Mouse (Mus musculus) spleen, postnatal 36 days (tissue): ENCODE measurements around the gene Olfr350.

Source experiments
- DNase-seq, 2 experiments: peaks; one replicate each; pipeline ENCODE4 v3.0.0; 2022; ENCODE audit warnings: low spot score in 2 of 2, mixed read lengths in 1 of 2

Olfr350 gene

GRCm38 (mm10) chr2:36846010-36846409 lies at the start of gene Olfr350:
Gene Olfr350, plus strand, starts transcription at chr2:36846310.
- no peak for DNase-seq

DNA sequence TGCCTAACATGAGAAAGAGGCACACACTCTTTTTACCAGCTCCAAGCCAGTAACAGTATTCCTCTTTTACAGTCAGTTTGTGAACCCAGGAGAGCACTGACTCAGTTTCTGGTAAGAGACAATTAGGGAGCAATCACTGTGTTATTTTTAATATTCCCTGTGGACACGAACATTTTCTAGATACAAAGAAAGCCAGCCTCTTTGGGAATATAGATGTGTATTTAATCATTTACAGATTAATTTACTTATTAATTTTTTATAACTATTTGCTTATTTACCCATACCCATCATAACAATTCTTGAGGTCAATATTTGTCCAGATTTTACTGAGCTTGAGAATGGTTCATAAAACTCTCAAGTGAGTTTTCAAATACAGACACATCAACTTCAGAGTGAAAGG lies 29.2 kb upstream of the Olfr350 start, which contains the start of gene Olfr3:
Gene Olfr3, minus strand, starts transcription at position 101 of the 400 bp plus-strand sequence.
- no peak for DNase-seq

DNA sequence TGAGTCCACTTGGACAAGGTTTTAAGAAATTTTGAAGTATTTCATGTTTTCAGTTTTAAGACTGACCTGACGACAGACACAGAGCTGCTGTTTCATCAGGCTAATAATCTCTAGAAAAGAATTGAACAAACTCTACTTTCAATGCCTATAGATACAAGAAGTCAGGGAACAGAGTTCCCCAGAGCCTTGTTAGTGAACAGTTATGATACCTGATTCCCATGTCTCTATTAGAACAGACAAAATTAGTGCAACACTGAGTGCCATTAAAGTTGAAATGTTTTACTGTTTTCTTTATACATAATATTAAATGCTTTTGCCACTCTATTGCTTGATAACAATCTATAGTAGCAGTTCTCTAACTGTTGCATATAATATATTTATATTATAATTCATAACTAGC lies 16.4 kb downstream of the Olfr350 start, which contains the start of gene Olfr351:
Gene Olfr351, minus strand, starts transcription at position 101 of the 400 bp plus-strand sequence.
- no peak for DNase-seq

DNA sequence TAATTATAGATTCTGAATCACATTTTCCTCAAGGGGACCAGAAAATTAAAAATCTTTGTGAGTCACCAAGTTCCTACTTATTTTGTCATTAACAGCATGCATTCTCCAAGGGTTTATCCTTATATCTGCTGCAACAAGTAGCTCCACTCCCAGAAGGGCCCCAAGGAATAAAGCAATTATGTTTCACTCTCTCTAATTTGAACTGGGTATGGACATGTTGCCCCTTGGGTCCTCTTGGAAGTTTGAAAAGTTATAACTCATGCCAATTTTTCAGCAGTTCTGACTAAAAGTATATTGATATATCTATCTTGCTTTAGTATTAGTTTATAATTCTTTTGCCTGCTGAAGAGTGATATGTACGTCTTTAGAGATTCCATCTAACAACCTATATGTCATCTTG lies 22.1 kb downstream of the Olfr350 start, which contains the start of gene Olfr352:
Gene Olfr352, plus strand, starts transcription at position 301 of the 400 bp plus-strand sequence.
- DNase-seq, result no peak

DNA sequence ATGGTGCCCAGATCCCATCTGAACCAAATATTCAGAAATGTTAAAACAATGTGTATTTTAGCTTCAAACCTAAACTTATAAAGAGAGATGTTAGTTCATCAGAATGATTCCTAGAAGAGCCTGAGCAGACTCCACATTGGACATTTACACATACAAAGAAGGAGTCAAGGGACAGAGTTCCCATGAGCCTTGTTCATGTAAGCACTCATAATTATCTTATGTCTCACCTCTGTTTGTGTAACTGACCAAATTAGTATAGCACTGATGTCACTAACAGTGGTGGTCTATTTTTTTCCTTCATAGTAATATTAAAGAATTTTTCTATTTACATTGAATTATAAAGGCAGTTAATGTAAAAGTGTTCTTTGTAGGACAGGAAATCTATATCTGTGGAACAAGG lies 46.7 kb downstream of the Olfr350 start, which contains the start of gene Olfr353:
Gene Olfr353, minus strand, starts transcription at position 101 of the 400 bp plus-strand sequence.
- no peak for DNase-seq

- no peak for DNase-seq
Observed at GRCm38 (mm10) chr2:36897114-36897513, 51.0 kb downstream of the Olfr350 start.
